Mouse (Mus musculus) megakaryocyte, embryonic 14.5 days (primary cell): ENCODE data around the gene Ssh2.

ENCODE experiments used
- FLI1 ChIP-seq: IDR thresholded peaks from 2 replicates; pipeline ENCODE4 v1.6.1; 2012; ENCODE audit warnings: low read length, inconsistent platforms, mixed read lengths
- GATA1 ChIP-seq: IDR thresholded peaks from 3 replicates; pipeline ENCODE4 v1.6.1; 2012; ENCODE audit warnings: mixed read lengths, low read length, inconsistent platforms, borderline replicate concordance

- no peak for TF ChIP-seq GATA1
- no peak for TF ChIP-seq FLI1
These were observed 1.3 kb upstream of the Ssh2 start for GRCm38 (mm10) chr11:77214755-77215154.
